Mouse (Mus musculus): ENCODE measurements around the gene St8sia1. TPM values are rescaled to one million over a fixed set of nuclear protein-coding genes. Genes with fewer than 3 reads are reported as not detected.
A peak's percentile ranks its signal among the peaks of the same experiment; 100 is the strongest.

The St8sia1 gene
- polyA plus RNA-seq, 1 experiment from 2014 or later, result 0.08 TPM

DNA sequence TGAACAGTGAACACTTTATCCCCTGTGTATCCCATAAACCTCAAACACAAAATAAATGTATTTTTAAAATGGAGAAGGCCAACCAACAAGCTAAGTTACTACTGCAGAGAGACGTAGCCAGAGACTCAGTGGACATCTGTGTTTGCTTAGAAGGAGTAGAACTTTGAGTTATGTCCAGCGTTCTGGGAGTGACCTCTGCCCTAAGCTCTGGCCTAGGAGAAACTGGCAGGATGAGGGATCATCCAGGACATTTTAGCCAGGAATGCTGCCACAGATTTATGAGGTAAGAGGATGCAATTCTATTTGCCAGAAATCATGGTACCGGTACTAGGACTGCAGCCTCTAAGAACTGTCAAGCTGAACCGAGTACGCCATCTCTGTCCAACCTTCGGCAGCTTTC lies 45.6 kb downstream of the St8sia1 start:
- H3K27ac ChIP-seq (replicated peaks), result no peak overlapping the region
- WGBS (ENCODE audit: insufficient replicate concordance), result 66% methylated on average over 6 of the region's 6 CpGs
- no peaks in the 10 kb centered on the region for H3K27me3 ChIP-seq
- no peaks in the 10 kb centered on the region for H3K36me3 ChIP-seq (replicated peaks)
- ATAC-seq (ENCODE audit: insufficient read depth), result no peak
- H3K9me3 ChIP-seq (replicated peaks), result no peaks in the 10 kb centered on the region
- no peak overlapping the region for H3K9ac ChIP-seq
- H3K4me2 ChIP-seq, result no peak overlapping the region
- no peak overlapping the region for H3K4me3 ChIP-seq (replicated peaks)
- H3K4me1 ChIP-seq (replicated peaks), result peaks cover 7% of the 10 kb centered on the region; the same call in 1 of the 2 replicates

DNA sequence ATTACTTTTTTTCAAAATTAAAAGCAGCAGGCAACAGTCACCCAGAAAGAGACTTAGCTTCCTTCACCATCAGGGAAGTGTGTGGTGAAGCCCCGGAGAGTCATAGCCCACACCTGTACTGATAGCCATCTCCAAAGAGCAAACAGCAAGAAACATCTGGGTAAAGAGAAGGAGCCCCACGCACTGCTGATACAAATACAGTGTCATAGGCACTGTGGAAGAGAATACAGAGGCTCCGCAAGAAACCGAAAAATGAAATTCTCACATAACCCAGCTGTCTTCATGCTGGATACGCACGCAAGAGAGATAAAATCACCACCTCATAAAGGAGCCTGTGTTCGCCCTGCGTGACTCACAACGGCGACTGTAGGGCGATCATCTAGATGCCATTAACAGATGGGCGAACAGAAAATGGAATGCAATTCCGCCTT lies 46.8 kb downstream of the St8sia1 start:
- ATAC-seq (ENCODE audit: insufficient read depth), result no peak
- Histone ChIP-seq H3K4me2 (no peak overlapping the region), H3K9ac (no peak overlapping the region)

DNA sequence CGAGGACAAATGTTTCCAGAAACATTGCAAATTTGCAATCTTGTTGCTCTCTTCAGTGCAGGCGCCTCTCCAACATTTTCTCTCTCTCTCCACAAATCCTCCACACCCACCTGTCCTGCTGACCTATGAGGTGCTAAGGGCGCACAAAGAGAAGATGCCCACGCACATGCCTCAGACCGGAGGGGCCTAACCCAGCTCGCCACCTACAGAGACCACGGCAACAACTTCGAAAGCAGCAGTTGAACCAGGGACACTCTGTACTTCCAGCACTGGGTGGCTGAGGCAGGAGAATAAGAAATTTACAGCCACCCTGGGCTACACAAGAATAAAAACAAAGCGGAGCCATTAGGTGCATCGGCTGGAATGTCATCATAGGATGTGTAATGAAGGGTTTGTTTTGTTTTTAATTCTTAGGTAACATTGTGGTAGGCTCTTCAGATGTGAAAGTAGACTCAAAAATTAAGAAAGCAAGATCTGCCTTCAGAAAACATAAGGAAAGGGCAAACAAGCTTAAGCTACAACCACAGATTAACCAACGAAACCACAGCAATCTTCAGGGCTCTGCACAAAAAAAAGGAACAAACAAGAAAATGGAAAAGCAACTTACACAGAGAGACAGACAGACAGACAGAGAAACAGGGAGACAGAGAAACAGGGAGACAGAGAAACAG lies 47.8 kb downstream of the St8sia1 start:
- no peak overlapping the region for H3K9ac ChIP-seq
- WGBS (ENCODE audit: insufficient replicate concordance), result 48% methylated on average over 11 of the region's 11 CpGs
- H3K27me3 ChIP-seq, result no peaks in the 10 kb centered on the region
- no peak overlapping the region for H3K27ac ChIP-seq (replicated peaks)
- peaks cover 14% of the 10 kb centered on the region; the same call in 1 of the 2 replicates for H3K4me1 ChIP-seq (replicated peaks)
- no peak overlapping the region for H3K4me2 ChIP-seq
- H3K9me3 ChIP-seq (replicated peaks), result no peaks in the 10 kb centered on the region
- H3K4me3 ChIP-seq (replicated peaks), result no peak overlapping the region
- H3K36me3 ChIP-seq (replicated peaks), result no peaks in the 10 kb centered on the region
- no peak for ATAC-seq (ENCODE audit: insufficient read depth)

More for the DNA sequence above, 46.8 kb downstream of the St8sia1 start:
- Histone ChIP-seq H3K27ac (replicated peaks) (no peak overlapping the region), H3K4me3 (replicated peaks) (no peak overlapping the region), H3K36me3 (replicated peaks) (no peaks in the 10 kb centered on the region), H3K27me3 (no peaks in the 10 kb centered on the region), H3K9me3 (replicated peaks) (no peaks in the 10 kb centered on the region), H3K4me1 (replicated peaks) (peaks cover 7% of the 10 kb centered on the region; the same call in 1 of the 2 replicates)
- WGBS (ENCODE audit: insufficient replicate concordance), result 56% methylated on average over 13 of the region's 13 CpGs

GRCm38 (mm10) chr6:142915464-142915863 lies 48.8 kb downstream of the St8sia1 start:
- Histone ChIP-seq H3K4me3 (replicated peaks) (no peak overlapping the region), H3K9me3 (replicated peaks) (no peaks in the 10 kb centered on the region), H3K27ac (replicated peaks) (no peak overlapping the region), H3K9ac (no peak overlapping the region), H3K4me2 (no peak overlapping the region), H3K36me3 (replicated peaks) (no peaks in the 10 kb centered on the region), H3K4me1 (replicated peaks) (peaks cover 21% of the 10 kb centered on the region), H3K27me3 (no peaks in the 10 kb centered on the region)
- ATAC-seq (ENCODE audit: insufficient read depth), result no peak
- WGBS (ENCODE audit: insufficient replicate concordance), result 23% methylated on average over 5 of the region's 5 CpGs

DNA sequence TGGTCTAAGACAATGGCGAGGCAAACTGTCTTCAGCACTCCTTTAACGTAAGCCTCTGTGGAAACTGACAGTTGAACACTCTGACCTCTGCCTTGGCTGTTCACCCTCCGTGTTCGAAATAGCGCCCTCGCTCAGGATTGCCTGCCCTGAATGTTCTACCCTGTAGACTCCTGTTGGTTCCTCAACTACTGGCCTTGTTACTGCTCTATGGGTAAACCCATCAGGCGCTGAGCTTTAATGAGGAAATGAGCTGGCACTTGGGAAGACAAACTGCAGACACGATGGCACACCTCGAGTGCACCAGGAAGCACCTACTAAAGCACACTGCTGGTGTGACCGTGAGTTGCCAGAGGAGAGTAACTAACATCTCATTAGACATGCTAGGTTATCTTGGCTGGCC lies 49.6 kb downstream of the St8sia1 start:
- H3K9me3 ChIP-seq (replicated peaks), result no peaks in the 10 kb centered on the region
- no peak overlapping the region for H3K4me2 ChIP-seq
- 58% methylated on average over 10 of the region's 10 CpGs for WGBS (ENCODE audit: insufficient replicate concordance)
- H3K27ac ChIP-seq (replicated peaks), result no peak overlapping the region
- no peak for ATAC-seq (ENCODE audit: insufficient read depth)
- peaks cover 23% of the 10 kb centered on the region for H3K4me1 ChIP-seq (replicated peaks)
- H3K9ac ChIP-seq, result no peak overlapping the region
- H3K4me3 ChIP-seq (replicated peaks), result no peak overlapping the region
- H3K36me3 ChIP-seq (replicated peaks), result no peaks in the 10 kb centered on the region
- no peaks in the 10 kb centered on the region for H3K27me3 ChIP-seq

DNA sequence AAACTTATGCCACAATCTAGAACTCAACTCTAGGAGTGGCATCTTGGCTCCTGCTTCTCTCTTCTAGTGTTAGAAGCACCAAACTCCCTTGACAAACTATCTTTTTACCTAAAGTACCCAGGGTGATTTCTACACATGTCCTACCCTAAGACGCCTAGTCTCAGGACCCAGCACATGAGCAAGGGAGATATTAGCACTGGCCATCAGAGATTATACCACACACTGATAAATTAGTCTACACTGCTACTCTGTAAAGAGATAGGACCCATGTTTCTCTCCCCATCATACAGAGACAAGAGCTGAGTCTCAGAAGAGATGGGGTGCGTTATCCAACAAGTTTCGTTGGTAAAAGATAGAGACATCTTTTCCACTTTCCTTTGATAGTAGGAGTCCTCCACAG lies 53.0 kb downstream of the St8sia1 start:
- H3K4me2 ChIP-seq, result no peak overlapping the region
- no peak overlapping the region for H3K27ac ChIP-seq (replicated peaks)
- 29% methylated on average over 3 of the region's 3 CpGs for WGBS (ENCODE audit: insufficient replicate concordance)
- peak; percentile 83 for ATAC-seq (ENCODE audit: insufficient read depth)
- no peaks in the 10 kb centered on the region for H3K9me3 ChIP-seq (replicated peaks)
- no peaks in the 10 kb centered on the region for H3K27me3 ChIP-seq
- no peak overlapping the region for H3K9ac ChIP-seq
- H3K4me1 ChIP-seq (replicated peaks), result peaks cover 32% of the 10 kb centered on the region
- H3K4me3 ChIP-seq (replicated peaks), result no peak overlapping the region
- no peaks in the 10 kb centered on the region for H3K36me3 ChIP-seq (replicated peaks)

- H3K27me3 ChIP-seq, result no peaks in the 10 kb centered on the region
- H3K9ac ChIP-seq, result no peak overlapping the region
- H3K36me3 ChIP-seq (replicated peaks), result no peaks in the 10 kb centered on the region
- peaks cover 28% of the 10 kb centered on the region for H3K4me1 ChIP-seq (replicated peaks)
- no peak overlapping the region for H3K27ac ChIP-seq (replicated peaks)
- no peak overlapping the region for H3K4me2 ChIP-seq
- H3K9me3 ChIP-seq (replicated peaks), result no peaks in the 10 kb centered on the region
- no peak overlapping the region for H3K4me3 ChIP-seq (replicated peaks)
- 78% methylated on average over 7 of the region's 7 CpGs for WGBS (ENCODE audit: insufficient replicate concordance)
- ATAC-seq (ENCODE audit: insufficient read depth), result no peak
Observed at GRCm38 (mm10) chr6:142910721-142911120, 53.5 kb downstream of the St8sia1 start.

DNA sequence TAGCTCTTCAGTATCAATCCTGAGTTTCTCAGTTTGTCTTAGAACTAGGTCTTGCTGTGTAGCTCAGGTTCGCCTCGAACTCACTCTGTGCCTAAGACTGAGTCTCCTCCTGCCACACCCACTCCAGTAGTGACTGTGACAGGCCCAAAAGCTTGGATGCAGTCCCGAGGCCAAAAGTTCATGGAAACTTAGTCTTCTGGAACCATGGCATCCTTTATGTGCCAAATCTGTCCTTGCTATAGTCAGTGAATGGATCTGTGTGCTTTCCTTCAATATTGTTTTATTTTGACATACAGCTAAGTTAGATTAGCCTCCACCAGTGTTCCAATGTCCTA lies 54.5 kb downstream of the St8sia1 start:
- no peak overlapping the region for H3K4me3 ChIP-seq (replicated peaks)
- no peaks in the 10 kb centered on the region for H3K9me3 ChIP-seq (replicated peaks)
- H3K27me3 ChIP-seq, result no peaks in the 10 kb centered on the region
- ATAC-seq (ENCODE audit: insufficient read depth), result no peak
- 52% methylated on average over 3 of the region's 3 CpGs for WGBS (ENCODE audit: insufficient replicate concordance)
- no peak overlapping the region for H3K9ac ChIP-seq
- no peak overlapping the region for H3K4me2 ChIP-seq
- peaks cover 27% of the 10 kb centered on the region for H3K4me1 ChIP-seq (replicated peaks)
- no peaks in the 10 kb centered on the region for H3K36me3 ChIP-seq (replicated peaks)
- no peak overlapping the region for H3K27ac ChIP-seq (replicated peaks)

- WGBS (ENCODE audit: insufficient replicate concordance), result 32% methylated on average over 5 of the region's 5 CpGs
- ATAC-seq (ENCODE audit: insufficient read depth), result no peak
- no peak overlapping the region for H3K4me2 ChIP-seq
- H3K36me3 ChIP-seq (replicated peaks), result no peaks in the 10 kb centered on the region
- H3K4me3 ChIP-seq (replicated peaks), result no peak overlapping the region
- H3K9ac ChIP-seq, result no peak overlapping the region
- H3K9me3 ChIP-seq (replicated peaks), result no peaks in the 10 kb centered on the region
- no peaks in the 10 kb centered on the region for H3K27me3 ChIP-seq
- peaks cover 27% of the 10 kb centered on the region for H3K4me1 ChIP-seq (replicated peaks)
- H3K27ac ChIP-seq (replicated peaks), result no peak overlapping the region
Observed at GRCm38 (mm10) chr6:142908911-142909770, 55.1 kb downstream of the St8sia1 start.

DNA sequence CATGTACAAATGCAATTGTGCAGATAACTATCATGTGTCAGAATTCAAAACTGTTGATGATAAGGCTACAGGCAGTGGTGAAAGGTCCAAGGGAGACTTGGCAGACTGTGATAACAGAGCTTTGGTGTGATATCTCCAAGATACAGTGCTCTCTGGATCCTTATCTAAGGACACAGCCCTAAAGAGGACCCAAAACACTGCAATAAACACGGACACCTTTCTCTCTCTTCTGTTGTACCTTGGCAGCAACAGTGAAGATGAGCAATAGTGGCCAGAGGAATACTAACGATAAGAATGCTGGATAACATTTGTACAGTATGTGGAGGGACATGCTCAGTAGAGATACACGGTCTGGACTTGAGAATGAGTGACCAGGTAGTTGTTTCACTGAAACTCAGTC lies 55.8 kb downstream of the St8sia1 start:
- no peak overlapping the region for H3K4me3 ChIP-seq (replicated peaks)
- no peaks in the 10 kb centered on the region for H3K36me3 ChIP-seq (replicated peaks)
- H3K27me3 ChIP-seq, result no peaks in the 10 kb centered on the region
- no peaks in the 10 kb centered on the region for H3K9me3 ChIP-seq (replicated peaks)
- H3K9ac ChIP-seq, result no peak overlapping the region
- peaks cover 27% of the 10 kb centered on the region for H3K4me1 ChIP-seq (replicated peaks)
- peak; percentile 48 for ATAC-seq (ENCODE audit: insufficient read depth)
- no peak overlapping the region for H3K27ac ChIP-seq (replicated peaks)
- 39% methylated on average over 3 of the region's 3 CpGs for WGBS (ENCODE audit: insufficient replicate concordance)
- no peak overlapping the region for H3K4me2 ChIP-seq

DNA sequence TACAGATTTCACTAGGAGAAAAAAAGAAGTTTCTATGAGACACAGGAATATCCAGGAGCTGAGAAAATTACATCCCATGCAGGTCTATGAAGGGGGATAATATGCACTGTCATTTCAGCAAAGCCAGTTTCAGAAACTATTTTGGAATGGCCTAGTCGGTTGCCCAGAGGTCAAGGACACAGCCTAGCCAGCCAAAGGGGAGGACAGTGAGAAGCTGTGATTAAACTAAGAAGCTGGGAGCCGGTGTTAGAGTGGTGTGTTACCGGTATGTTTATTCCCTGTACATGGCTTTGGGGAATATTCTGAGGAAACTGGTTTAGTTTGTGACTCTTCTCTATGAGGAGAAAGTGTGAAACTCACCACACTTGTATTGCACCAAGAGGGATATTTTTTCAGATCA lies 68.9 kb downstream of the St8sia1 start:
- Histone ChIP-seq H3K4me2 (no peak overlapping the region), H3K4me3 (replicated peaks) (no peak overlapping the region), H3K9me3 (replicated peaks) (no peaks in the 10 kb centered on the region), H3K27me3 (no peaks in the 10 kb centered on the region), H3K36me3 (replicated peaks) (no peaks in the 10 kb centered on the region), H3K27ac (replicated peaks) (no peak overlapping the region), H3K4me1 (replicated peaks) (peaks cover 10% of the 10 kb centered on the region), H3K9ac (no peak overlapping the region)
- 58% methylated on average over 3 of the region's 3 CpGs for WGBS (ENCODE audit: insufficient replicate concordance)
- no peak for ATAC-seq (ENCODE audit: insufficient read depth)

Data from liver, embryonic 15.5 days (tissue).